Mouse (Mus musculus): Measurements from ENCODE around the gene Ccdc174. TPM values are rescaled to one million over a fixed set of nuclear protein-coding genes. Genes with fewer than 3 reads are reported as not detected.
"Not testable (repeated sequence)": the region's sequence is repeated elsewhere in the genome, so short reads cannot be mapped to it uniquely, and the experiment has no call there.

Gene Ccdc174
- 24.7 and 41.4 TPM in 2 replicates for total RNA-seq (2015; ENCODE audit: low replicate concordance)
- 41.1 and 62.2 TPM in 2 replicates for total RNA-seq (2017; ENCODE audit: low replicate concordance)

DNA sequence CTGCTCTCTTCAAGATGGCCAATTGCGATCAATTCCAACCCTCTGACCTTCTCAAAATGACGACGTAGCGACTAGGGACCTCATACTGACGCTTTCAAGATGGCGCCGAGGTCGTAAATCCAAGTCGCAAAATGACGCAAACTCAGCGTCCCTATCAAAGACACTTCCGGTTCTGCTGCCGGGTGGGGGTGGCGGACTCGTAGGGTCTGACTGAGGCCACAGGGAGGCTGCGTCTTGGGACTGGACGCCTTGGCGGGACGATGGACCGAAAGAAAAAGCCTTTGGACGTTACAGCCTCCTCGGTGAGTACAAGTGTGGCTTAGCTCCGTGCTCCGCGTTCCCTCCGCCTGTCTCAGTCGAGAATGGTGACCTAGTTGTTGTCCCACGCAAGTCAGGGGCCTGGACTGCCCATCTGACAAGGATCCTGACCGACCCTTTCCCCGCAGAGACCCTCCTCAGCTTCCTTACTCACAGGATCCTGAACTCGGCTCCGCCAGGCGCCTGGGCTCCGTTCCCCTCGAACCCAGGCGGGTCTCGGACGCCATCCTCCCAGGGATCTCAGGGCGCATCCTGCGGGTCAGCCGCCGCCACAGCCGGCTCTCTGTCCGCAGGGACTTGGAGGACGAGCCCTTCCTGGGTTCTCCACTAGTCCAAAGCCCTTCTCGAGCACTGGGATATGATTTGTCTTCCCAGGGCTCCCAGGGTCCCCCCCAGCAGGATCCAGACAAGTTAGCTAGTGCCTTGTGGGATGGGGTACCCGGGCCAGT lies at the start of gene Ccdc174:
Ccdc174 (plus strand) TSS at position 169 of the 767 bp plus-strand sequence.
- ATAC-seq (replicated peaks; ENCODE audit: low FRiP score, poor library complexity, severe bottlenecking) = peak; percentile 96

DNA sequence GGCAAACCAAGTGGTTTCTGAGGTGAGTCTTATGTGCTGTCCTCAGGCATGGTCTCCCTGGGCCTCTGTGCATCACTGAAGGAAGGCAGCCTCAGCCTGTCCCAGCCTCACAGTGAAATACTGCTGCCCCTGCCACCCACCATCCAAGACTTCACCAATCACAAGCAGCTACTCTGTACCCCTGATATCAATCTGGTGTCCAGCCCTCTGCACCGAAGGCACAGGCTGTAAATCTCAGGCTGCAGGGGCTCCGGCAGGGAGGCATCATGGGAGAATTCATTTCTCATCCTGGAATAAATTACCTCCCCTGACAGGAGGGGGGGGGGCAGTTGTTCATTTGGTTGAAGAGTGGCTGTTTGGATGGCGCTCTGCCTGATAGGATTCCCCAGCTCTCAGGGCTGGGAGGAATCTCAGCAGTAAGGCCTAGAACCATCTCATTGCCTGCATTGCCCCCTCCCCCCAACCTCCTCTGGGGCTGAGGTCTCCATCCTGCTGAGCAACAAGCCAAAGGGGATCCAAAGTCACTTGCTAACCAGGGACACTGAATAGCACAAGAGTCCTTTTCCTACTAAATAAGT lies 44.9 kb upstream of the Ccdc174 start:
- ATAC-seq (replicated peaks; ENCODE audit: low FRiP score, poor library complexity, severe bottlenecking) = no peak

DNA sequence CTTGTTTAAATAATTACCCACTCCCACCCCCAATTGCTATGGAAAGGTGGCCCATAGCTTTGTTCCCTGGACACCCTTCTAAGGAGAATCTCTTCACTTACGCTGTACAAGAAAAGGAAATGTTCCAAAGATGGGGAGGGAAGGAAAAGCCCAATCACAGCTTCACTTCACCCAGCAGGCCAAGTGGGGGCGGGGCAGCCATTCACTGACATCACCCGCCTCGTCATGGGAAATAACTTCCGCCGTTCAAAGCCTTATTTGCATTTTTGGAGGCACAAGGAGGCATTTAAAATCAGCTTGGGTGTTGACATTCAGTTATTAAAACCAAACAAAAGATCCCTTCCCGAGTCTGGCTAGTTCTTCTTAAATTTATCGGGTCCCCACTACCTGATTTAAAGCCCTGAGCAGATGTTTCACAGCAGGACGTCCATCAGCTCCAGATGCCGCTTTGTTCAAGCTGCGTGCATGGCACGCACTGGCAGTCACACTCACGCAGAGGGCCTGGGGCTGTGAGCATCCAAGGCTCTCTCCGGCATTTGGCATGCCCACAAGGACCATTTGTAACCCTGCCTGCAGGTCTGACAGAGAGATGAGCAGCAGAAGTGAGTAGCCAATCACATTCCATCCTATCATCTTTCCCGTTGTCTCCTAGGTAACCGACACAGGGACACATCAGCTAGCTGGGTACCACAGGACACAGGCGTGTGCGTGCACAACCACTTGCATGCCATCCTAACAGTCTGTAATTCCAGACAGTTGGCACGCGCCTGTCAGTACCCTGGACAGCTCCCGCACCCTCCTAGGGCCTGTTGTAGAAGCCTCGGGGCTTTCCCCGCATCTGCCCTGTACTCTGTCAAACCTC lies 38.6 kb upstream of the Ccdc174 start:
- ATAC-seq (replicated peaks; ENCODE audit: low FRiP score, poor library complexity, severe bottlenecking) = no peak

DNA sequence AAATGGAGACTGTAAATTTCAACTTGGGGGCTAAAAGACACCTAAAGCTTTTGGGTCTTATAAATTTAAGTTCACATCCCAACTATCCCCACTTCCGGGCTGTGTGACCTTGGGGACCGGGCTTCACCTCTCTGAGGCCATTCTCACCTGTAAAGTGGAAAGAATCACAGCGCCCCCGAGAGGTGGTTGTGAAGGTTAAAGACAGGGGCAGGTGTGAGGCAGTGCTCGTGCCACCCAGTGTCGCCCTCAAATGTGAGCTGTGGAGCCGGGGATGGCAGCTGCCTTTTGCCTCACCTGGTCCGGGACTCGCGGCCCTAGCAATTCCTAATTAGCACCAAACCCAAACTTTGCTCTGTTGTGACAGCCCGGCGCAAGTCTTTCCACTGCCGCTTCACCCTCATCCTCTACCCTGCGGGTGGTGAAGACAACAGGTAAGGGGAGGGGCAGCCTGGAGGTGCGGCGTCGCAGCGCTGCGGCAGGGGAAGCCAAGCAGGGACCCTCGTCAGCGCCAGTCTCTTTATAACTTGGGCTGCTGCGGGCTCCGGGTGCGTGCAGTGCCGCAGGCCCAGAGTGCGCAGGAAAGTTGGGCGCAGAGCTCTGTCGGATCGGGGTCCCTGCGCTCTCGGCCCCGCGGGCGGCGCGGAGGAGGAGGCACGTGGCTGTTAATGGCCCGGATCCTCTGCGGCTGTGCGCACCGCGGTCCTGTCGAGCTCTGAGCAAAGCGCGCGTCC lies 34.8 kb upstream of the Ccdc174 start:
- no peak for ATAC-seq (replicated peaks; ENCODE audit: low FRiP score, poor library complexity, severe bottlenecking)

DNA sequence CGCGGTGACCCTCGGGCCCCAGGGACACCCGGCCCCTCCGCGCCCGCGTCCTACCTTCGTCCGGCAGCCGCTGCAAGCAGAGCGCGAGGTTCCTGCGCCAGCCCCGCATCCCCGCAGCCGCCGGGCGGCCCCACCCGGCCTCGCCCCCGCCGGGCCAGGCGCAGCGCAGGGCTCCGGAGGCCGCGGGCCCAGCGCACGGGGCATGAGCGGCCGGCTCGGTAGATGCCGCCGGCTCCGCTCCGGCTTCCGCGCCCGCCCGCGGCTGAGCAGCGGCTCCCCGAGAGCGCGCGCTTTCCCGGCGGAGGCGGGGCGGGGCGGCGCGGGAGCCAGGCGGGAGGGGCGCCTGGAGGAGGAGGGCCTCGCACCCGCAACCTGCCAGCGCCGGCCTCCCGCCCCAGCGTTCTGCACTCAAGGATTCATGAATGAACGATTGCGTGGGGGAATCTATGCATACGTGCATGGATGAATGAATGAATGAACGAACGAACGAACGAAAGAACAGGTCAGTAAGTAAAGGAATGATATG lies 34.2 kb upstream of the Ccdc174 start:
- ATAC-seq (replicated peaks; ENCODE audit: low FRiP score, poor library complexity, severe bottlenecking) = no peak

DNA sequence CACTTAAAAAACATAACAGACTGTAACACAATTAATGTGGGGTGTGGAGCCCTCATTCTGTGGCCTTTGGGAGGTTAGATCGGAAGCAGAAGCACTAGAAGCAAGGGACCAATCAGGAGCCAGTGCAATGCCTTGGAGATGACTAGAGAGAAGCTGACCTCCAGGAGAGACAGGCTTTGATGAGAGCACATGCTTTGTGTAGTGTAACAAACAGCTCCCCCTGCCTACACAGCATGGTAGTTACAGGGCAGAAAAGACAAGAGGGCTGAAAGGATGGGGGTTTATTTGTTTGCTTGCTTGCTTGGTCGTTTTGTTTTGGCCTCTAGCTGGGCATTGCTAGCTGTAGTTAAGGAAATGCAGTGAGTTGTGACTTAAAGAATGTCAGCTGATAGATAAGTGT lies 25.3 kb upstream of the Ccdc174 start:
- no peak for ATAC-seq (replicated peaks; ENCODE audit: low FRiP score, poor library complexity, severe bottlenecking)

DNA sequence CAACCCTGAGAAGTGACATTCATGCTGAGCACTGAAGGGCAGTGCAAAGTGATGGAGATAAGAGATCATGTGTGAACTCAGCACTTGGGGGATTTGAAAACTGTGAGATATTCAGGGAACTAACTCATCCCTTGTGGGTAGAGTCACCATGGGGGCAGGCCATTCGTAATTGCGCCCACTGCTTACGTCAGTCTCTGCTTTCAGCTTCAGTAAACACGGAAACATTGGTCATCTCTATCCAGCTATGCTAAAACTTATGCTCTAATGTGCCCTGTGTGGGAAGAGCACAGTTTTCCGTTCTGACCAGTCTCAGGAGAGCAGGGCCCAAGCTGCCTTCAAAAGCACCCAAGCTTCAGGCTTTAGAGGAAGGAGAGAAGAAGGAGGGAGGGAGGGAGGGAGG lies 19.5 kb upstream of the Ccdc174 start:
- no peak for ATAC-seq (replicated peaks; ENCODE audit: low FRiP score, poor library complexity, severe bottlenecking)

DNA sequence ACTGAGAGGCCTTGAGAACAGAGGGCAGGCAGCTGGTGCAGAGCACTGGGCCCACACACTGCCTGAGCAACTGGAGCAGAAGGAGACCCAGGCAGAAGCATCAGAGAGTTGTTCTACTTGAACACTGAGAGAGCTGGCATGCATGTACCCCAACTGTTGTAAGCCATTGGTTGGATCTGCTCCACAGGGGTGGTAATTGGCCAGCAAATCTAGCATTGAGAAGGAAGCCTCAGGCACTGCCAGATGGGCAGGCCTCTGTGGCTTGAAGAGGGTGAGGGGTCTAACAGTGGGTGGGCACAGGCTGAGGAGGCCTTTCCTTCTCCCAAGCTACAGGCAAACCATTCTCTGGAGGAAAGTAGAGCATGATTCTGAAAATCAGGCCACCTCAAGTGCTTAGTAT lies 15.0 kb upstream of the Ccdc174 start:
- no peak for ATAC-seq (replicated peaks; ENCODE audit: low FRiP score, poor library complexity, severe bottlenecking)

DNA sequence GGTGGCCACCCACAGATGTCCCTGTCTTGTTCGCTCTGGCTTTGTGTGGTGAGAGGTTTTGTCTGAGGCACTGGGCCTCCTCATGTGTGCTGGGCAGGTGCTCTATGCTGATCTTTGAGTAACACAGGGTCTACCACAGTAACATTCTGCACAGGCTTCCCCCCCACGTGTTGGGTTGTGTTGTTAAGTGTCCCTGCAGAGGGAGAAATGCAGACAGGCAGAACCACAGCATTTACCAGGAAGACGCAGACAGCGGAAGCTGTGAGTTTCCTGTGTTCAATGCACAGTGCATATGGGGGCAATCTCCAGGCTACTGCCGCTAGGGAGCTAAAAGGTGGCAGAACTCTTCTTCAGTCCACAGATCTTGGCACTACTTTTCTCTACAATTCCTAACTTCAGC lies 13.3 kb upstream of the Ccdc174 start:
- ATAC-seq (replicated peaks; ENCODE audit: low FRiP score, poor library complexity, severe bottlenecking) = no peak

DNA sequence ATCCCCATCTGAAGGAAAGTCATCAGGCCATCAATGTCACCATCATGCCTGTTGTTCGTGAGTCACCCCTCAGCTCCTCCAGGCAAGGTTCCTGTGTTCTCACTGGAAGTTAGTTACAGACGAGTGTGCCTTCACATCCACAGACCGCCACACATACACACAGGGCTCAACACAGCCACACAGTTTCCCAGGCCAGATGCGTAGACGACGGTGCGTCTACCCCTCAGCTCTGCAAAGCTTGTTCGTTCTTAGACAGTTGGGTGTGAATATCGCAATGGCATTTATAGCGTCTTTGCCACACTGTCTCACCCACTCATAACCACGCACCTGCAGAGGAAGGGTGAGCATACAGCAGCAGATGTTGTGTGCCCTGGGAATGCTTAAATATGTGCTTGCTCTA lies 12.3 kb upstream of the Ccdc174 start:
- ATAC-seq (replicated peaks; ENCODE audit: low FRiP score, poor library complexity, severe bottlenecking) = no peak

DNA sequence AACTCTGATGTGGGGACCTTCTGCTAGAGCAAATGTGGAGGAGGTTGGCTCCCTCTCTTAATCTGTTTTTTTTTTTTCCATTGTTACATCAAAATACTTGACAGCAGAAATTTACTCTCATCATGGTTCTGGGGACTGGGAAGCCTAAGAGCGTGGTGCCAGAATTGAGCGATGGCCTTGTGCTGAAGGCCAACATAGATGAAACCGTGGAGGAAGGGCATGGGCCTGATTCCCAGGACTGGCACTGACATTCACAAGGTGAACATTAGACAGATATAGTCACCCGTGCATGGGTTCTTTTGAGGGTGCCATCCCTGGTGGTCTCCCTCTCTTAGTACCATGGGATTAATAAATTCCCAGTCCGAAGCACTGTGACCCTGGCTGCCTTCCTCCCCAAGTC lies 9.8 kb upstream of the Ccdc174 start:
- ATAC-seq (replicated peaks; ENCODE audit: low FRiP score, poor library complexity, severe bottlenecking) = no peak

DNA sequence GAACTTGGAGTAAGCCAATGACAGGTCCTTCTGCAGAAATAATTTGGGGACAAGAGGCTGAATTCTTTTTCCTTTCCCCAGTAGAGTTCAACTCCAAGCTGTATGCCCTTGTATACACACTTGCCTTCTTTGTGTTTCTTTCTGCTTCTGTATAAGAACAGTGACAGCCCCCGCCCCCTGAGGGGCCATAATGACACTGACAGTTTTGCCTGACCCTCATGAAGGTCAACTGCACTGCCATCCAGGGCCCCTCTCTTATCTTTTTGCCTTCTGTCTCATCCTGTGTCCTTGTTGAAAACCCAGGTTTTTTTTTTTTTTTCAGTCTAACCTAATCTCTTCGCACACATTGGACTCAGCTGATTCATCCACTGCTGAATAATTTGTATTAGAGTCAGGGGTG lies 5.1 kb upstream of the Ccdc174 start:
- ATAC-seq (replicated peaks; ENCODE audit: low FRiP score, poor library complexity, severe bottlenecking) = no peak

DNA sequence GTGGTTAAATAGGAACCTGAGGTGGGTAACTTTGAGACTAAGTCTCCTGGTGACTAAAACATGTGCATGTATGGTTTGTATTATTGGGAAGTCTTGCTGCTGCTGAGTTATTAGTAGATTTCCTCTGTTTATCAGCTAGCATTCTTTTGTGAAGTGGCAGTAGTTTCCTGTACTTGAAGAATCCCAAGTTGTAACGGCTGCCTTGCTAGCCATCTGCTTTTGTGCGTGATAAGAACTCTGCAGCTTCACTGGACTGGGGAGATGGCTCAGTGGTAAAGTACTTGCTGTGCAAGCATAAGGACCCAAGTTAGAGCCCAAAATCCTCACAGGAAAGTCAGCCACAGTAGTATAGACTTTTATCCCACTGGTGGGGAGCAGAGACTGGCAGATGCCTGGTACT lies 6.0 kb downstream of the Ccdc174 start:
- ATAC-seq (replicated peaks; ENCODE audit: low FRiP score, poor library complexity, severe bottlenecking) = no peak

DNA sequence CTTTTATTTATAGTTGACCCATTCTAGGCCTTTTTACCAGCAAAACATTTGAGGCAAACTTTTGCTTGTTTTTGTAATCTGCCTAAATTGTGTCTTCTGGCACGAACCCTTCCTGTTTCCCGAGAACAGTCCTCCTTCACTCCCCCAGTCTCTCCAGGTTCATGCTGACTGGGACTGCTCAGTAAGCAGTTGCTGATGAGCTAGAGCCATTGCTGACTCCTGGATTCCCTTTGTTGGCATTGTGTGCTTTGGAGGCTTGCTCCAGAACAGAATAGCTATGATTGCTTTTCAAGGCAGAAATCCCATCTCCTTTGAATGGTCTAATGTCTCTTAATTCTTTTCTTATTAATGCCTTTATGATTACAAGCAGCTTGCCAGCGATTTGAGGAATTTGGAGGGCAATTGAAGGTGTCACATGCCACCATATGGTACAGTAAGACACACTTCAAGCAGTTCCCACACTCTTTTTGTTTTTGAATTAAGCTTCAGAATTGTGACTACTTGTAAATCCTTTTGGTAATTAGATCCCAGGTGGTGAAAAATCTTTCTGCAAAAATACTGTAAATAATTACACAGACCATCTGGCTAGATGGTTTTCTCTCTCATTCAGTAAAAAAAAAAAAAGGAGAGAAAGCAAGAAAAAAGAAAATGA lies 11.5 kb downstream of the Ccdc174 start:
- no peak for ATAC-seq (replicated peaks; ENCODE audit: low FRiP score, poor library complexity, severe bottlenecking)

DNA sequence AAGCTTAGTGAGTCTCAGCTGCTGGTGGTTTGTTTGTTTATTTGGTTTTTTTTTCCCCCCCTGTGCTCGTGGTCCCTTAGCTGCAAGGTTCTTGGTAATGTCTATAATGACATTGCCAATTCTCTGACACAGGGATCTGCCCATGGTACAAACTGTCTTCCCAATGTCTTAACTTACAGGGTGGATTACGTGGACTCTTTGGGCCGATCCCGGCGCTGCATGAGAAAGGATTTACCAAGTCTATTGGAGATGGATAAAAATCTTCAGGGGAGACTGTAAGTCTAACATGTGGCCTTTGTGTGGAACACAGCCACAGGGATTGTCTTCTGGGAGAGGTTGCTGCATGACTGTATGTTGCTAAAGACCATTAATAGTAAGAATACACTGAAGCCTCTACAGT lies 12.8 kb downstream of the Ccdc174 start:
- no peak for ATAC-seq (replicated peaks; ENCODE audit: low FRiP score, poor library complexity, severe bottlenecking)

DNA sequence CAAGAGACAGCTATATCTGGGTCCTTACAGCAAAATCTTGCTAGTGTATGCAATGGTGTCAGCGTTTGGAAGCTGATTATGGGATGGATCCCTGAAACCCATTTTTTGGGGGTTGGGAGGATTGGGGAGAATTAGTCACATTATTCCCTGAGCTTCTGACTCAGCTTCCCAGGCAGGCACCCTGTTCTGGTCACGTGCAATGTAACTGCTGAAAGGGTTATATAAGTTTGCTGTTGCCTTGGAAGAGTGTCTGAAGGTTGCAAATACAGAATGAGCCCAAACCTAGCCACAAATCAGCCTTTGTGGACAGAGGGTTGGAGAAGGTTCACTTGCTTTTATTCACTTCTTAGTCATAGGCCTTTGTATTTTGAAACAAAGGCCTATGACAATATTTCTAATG lies 13.9 kb downstream of the Ccdc174 start:
- no peak for ATAC-seq (replicated peaks; ENCODE audit: low FRiP score, poor library complexity, severe bottlenecking)

DNA sequence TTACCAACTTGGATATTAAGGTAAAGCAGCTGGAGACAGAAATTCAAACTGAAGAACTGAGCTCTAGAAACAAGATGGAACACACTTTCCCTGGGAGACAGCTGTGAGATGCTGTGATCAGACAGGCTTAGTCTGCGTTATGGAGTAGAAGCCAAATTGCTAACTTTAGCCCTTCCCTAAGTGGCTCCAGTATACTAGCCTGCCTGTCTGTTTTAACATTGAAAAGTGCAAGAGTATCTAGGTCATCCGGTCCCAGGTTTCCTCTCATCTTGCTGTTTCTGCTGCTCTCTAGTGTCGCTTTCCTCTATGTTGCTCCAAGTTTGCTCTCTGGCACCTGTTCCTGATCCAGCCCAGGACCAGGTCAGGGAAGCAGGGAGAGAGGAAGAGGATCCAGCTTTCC lies 18.9 kb downstream of the Ccdc174 start:
- no peak for ATAC-seq (replicated peaks; ENCODE audit: low FRiP score, poor library complexity, severe bottlenecking)

DNA sequence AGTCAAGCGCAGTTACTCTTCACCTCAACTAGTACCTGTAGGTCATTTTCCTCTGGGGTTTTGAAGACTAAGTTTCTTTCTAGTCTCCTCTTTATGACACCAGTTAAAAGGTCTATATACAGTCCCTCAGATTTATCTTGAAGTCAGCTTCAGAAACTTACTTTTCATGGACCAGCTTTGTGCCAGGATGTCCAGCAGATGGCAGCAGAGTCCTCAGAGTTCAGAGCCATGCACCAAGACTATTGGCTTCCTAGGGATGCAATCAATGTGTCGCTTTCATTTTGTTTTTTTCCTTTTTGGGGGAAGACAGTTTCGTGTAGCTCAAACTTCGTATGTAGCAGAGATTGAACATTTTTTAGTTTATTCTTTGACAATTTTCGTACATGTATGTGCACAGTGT lies 23.7 kb downstream of the Ccdc174 start:
- peak; percentile 72 for ATAC-seq (replicated peaks; ENCODE audit: low FRiP score, poor library complexity, severe bottlenecking)

DNA sequence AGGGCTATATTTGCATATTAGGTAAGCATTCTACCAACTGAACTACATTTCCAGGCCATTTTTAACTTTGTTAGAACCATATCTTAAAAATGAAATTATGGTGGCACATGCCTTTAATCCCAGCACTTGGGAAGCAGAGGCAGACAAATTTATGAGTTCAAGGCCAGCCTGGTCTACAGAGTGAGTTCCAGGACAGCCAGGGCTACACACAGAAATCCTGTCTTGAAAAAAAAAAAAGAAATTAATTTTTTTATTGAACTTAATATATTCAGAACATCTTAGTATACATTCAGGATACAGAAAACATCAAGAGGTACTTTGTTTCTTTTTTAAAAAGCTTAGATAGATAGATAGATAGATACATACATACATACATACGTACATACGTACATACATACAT lies 24.7 kb downstream of the Ccdc174 start, which contains the start of gene 4930590J08Rik:
4930590J08Rik (plus strand) TSS at position 301 of the 400 bp plus-strand sequence.
- not testable (repeated sequence) for ATAC-seq (replicated peaks; ENCODE audit: low FRiP score, poor library complexity, severe bottlenecking)
